Mouse (Mus musculus) limb, embryonic 14.5 days (tissue): Measurements from ENCODE around the gene Gsta4. TPM values are rescaled to one million over a fixed set of nuclear protein-coding genes. Genes with fewer than 3 reads are reported as not detected.
"Not testable (repeated sequence)": the region's sequence is repeated elsewhere in the genome, so short reads cannot be mapped to it uniquely, and the experiment has no call there.

Experiments
- ATAC-seq: fragments of 200-750 bp; cut with Nextera tagmentation; 2 replicates; pipeline ENCODE4 v1.8.0; 2017; ENCODE audit warnings: low read depth, moderate number of reproducible peaks, moderate TSS enrichment; ENCODE audit not compliant: low FRiP score
- DNase-seq: peaks from one replicate; pipeline ENCODE4 v3.0.0-alpha.2; 2015; ENCODE audit warnings: low spot score
- H3K27ac ChIP-seq: fragments of 300-500 bp; sonication (generic); replicated peaks from 2 replicates; pipeline ENCODE4 v1.5.1; 2014; ENCODE audit warnings: low read depth, mild to moderate bottlenecking, low read length, moderate library complexity, mixed read lengths
- H3K27me3 ChIP-seq: fragments of 300-500 bp; sonication (generic); 2 replicates; pipeline ENCODE4 v1.6.1; 2014; ENCODE audit warnings: low read length, mixed read lengths; ENCODE audit not compliant: control insufficient read depth, insufficient read depth
- H3K36me3 ChIP-seq: fragments of 300-500 bp; sonication (generic); 2 replicates; pipeline ENCODE4 v1.6.1; 2014; ENCODE audit warnings: mild to moderate bottlenecking, low read length, moderate library complexity, mixed read lengths; ENCODE audit not compliant: control insufficient read depth, insufficient read depth
- H3K4me1 ChIP-seq: fragments of 300-500 bp; sonication (generic); 2 replicates; pipeline ENCODE4 v1.6.1; 2014; ENCODE audit warnings: antibody characterized with exemption, low read length, mixed read lengths; ENCODE audit not compliant: control insufficient read depth, insufficient read depth
- H3K4me2 ChIP-seq: fragments of 300-500 bp; sonication (generic); replicated peaks from 2 replicates; pipeline ENCODE4 v1.6.1; 2014; ENCODE audit warnings: low read depth, mild to moderate bottlenecking, low read length, moderate library complexity; ENCODE audit not compliant: severe bottlenecking
- H3K4me3 ChIP-seq: fragments of 300-500 bp; sonication (generic); replicated peaks from 2 replicates; pipeline ENCODE4 v1.5.1; 2014; ENCODE audit warnings: low read length
- H3K9ac ChIP-seq: fragments of 300-500 bp; sonication (generic); 2 replicates; pipeline ENCODE4 v1.6.1; 2014; ENCODE audit warnings: mild to moderate bottlenecking, low read depth, low read length, moderate library complexity; ENCODE audit not compliant: severe bottlenecking
- H3K9me3 ChIP-seq: fragments of 300-500 bp; sonication (generic); 2 replicates; pipeline ENCODE4 v1.6.1; 2016; ENCODE audit warnings: low read length; ENCODE audit not compliant: control insufficient read depth
- POLR2A ChIP-seq: fragments of 200-500 bp; IDR thresholded peaks from 2 replicates; pipeline ENCODE4 v1.8.0; 2012; ENCODE audit warnings: inconsistent platforms, mild to moderate bottlenecking, moderate library complexity, borderline replicate concordance; ENCODE audit not compliant: insufficient read depth, insufficient read length; ENCODE audit errors: extremely low read depth
- WGBS: fragments of 180-500 bp; shearing (Covaris S2); extraction: QIAGEN DNeasy Blood & Tissue Kit; methylation state at CpG from one replicate; pipeline ENCODE4 v1.1.7; 2014; 5-methylcytosine and 5-hydroxymethylcytosine counted together
- polyA plus RNA-seq, 2 experiments: library from polyadenylated mRNA; depleted of rRNA in 1 of 2; stranded (reverse) in 1 of 2; unstranded in 1 of 2; fragments of >200 nt; fragmentation: Nextera tagmentation in 1 of 2; extraction: Ambion mirVana in 1 of 2; gene quantifications; 2 replicates each; pipeline versions ENCODE4 v1.2.1 to v1.2.3; 2012 to 2014

The Gsta4 gene
- polyA plus RNA-seq (2012; rRNA removed): 35.2 and 47.5 TPM in 2 replicates
- 68.2 and 76.4 TPM in 2 replicates for polyA plus RNA-seq (2014; fragmentation: Nextera tagmentation; extraction: Ambion mirVana)

- H3K4me2 ChIP-seq, H3K27me3 ChIP-seq, H3K9me3 ChIP-seq, DNase-seq, ATAC-seq, H3K9ac ChIP-seq, H3K36me3 ChIP-seq, H3K27ac ChIP-seq, H3K4me1 ChIP-seq, H3K4me3 ChIP-seq: not testable (repeated sequence)
- WGBS: 95% methylated on average over 4 of the region's 7 CpGs
Measured at GRCm38 (mm10) chr9:78182474-78182873, at the start of gene Gsta4. Gsta4 (plus strand) TSS chr9:78182774.

GRCm38 (mm10) chr9:78135658-78136057, 46.9 kb upstream of the Gsta4 start:
- no peak overlapping the region for H3K4me2 ChIP-seq
- no peaks in the 10 kb centered on the region for H3K9me3 ChIP-seq
- H3K4me1 ChIP-seq: no peaks in the 10 kb centered on the region
- ATAC-seq: no peak
- no peaks in the 10 kb centered on the region for H3K27me3 ChIP-seq
- no peak overlapping the region for H3K4me3 ChIP-seq
- WGBS: 70% methylated on average over 7 of the region's 7 CpGs
- no peak overlapping the region for H3K27ac ChIP-seq
- H3K36me3 ChIP-seq: peaks cover 70% of the 10 kb centered on the region
- H3K9ac ChIP-seq: no peak overlapping the region
- no peak for DNase-seq
- no peak for TF ChIP-seq POLR2A

GRCm38 (mm10) chr9:78138044-78138676, 44.4 kb upstream of the Gsta4 start:
- DNase-seq (no peak), ATAC-seq (no peak)
- peaks cover 10% of the 10 kb centered on the region; the same call in 1 of the 2 replicates for H3K9me3 ChIP-seq
- H3K36me3 ChIP-seq: peaks cover 73% of the 10 kb centered on the region
- TF ChIP-seq POLR2A: no peak
- 87% methylated on average over 9 of the region's 9 CpGs for WGBS
- H3K4me1 ChIP-seq: no peaks in the 10 kb centered on the region
- H3K4me3 ChIP-seq: no peak overlapping the region
- H3K27ac ChIP-seq: no peak overlapping the region
- no peaks in the 10 kb centered on the region for H3K27me3 ChIP-seq
- H3K9ac ChIP-seq: no peak overlapping the region
- H3K4me2 ChIP-seq: no peak overlapping the region

GRCm38 (mm10) chr9:78139463-78139862, 43.1 kb upstream of the Gsta4 start:
- 90% methylated on average over 4 of the region's 4 CpGs for WGBS

GRCm38 (mm10) chr9:78146099-78146498, 36.5 kb upstream of the Gsta4 start:
- TF ChIP-seq POLR2A: no peak
- Histone ChIP-seq H3K36me3 (peaks cover 53% of the 10 kb centered on the region), H3K4me1 (no peaks in the 10 kb centered on the region), H3K4me2 (no peak overlapping the region), H3K27ac (no peak overlapping the region), H3K27me3 (no peaks in the 10 kb centered on the region), H3K9me3 (peaks cover 10% of the 10 kb centered on the region; the same call in 1 of the 2 replicates), H3K4me3 (no peak overlapping the region), H3K9ac (no peak overlapping the region)
- no peak for ATAC-seq
- 79% methylated on average over 4 of the region's 4 CpGs for WGBS
- no peak for DNase-seq

More at GRCm38 (mm10) chr9:78139463-78139862, 43.1 kb upstream of the Gsta4 start:
- no peak for ATAC-seq
- H3K4me3 ChIP-seq: no peak overlapping the region
- no peak overlapping the region for H3K4me2 ChIP-seq
- H3K27ac ChIP-seq: no peak overlapping the region
- TF ChIP-seq POLR2A: no peak
- peaks cover 10% of the 10 kb centered on the region; the same call in 1 of the 2 replicates for H3K9me3 ChIP-seq
- H3K36me3 ChIP-seq: peaks cover 73% of the 10 kb centered on the region
- no peak for DNase-seq
- H3K9ac ChIP-seq: no peak overlapping the region
- no peaks in the 10 kb centered on the region for H3K4me1 ChIP-seq
- no peaks in the 10 kb centered on the region for H3K27me3 ChIP-seq
